Mouse (Mus musculus): ENCODE data around the gene Sptbn2.

- TF ChIP-seq EP300 (IDR thresholded peaks at IDR 0.05; ENCODE audit: low read depth) (no peak), CTCF (IDR thresholded peaks at IDR 0.05; ENCODE audit: low read depth) (no peak)
Observed at GRCm38 (mm10) chr19:4741482-4741881, 30.5 kb downstream of the Sptbn2 start.

All from heart, postnatal 0 days (tissue).